Mouse (Mus musculus): ENCODE data around the gene Abhd8. TPM values are rescaled to one million over a fixed set of nuclear protein-coding genes. Genes with fewer than 3 reads are reported as not detected.

Gene Abhd8
- polyA plus RNA-seq (2012; rRNA removed) = 6.4 and 6.5 TPM in 2 replicates

GRCm38 (mm10) chr8:71463188-71464033 is at the start of gene Abhd8:
Gene Abhd8, minus strand, starts transcription at chr8:71463655.

GRCm38 (mm10) chr8:71511644-71512043 is 48.2 kb upstream of the Abhd8 start, which contains the start of gene Plvap:
Gene Plvap, minus strand, starts transcription at chr8:71511752.

GRCm38 (mm10) chr8:71487691-71488445 is 24.4 kb upstream of the Abhd8 start, which contains the start of gene Gtpbp3:
Gene Gtpbp3, plus strand, starts transcription at chr8:71488103.

GRCm38 (mm10) chr8:71485142-71486135 is 22.0 kb upstream of the Abhd8 start, which contains the start of gene Ano8:
Gene Ano8, minus strand, starts transcription at chr8:71485963.

GRCm38 (mm10) chr8:71468916-71469315 is 5.5 kb upstream of the Abhd8 start, which contains the start of gene Dda1:
Gene Dda1, plus strand, starts transcription at chr8:71469199.

GRCm38 (mm10) chr8:71464513-71465500 is 1.4 kb upstream of the Abhd8 start, which contains the start of gene Mrpl34:
Gene Mrpl34, plus strand, starts transcription at chr8:71464959.

Other genes with a start within 250 kb of the Abhd8 start
- 5.3 and 6.7 TPM in 2 replicates for gene Myo9b, start 190.9 kb downstream of the Abhd8 start, polyA plus RNA-seq (2012; rRNA removed)
- 24.5 and 24.8 TPM in 2 replicates for gene Haus8, start 190.7 kb downstream of the Abhd8 start, polyA plus RNA-seq (2012; rRNA removed)
- 53.8 and 56.8 TPM in 2 replicates for gene Use1, start 96.8 kb downstream of the Abhd8 start, polyA plus RNA-seq (2012; rRNA removed)
- 3.0 and 3.1 TPM in 2 replicates for gene Ocel1, start 92.4 kb downstream of the Abhd8 start, polyA plus RNA-seq (2012; rRNA removed)
- gene Nr2f6, start 81.7 kb downstream of the Abhd8 start, polyA plus RNA-seq (2012; rRNA removed) = 15.0 and 18.0 TPM in 2 replicates
- gene Ushbp1, start 67.9 kb downstream of the Abhd8 start, polyA plus RNA-seq (2012; rRNA removed) = 3.0 and 3.2 TPM in 2 replicates
- gene Babam1, start 66.8 kb downstream of the Abhd8 start, polyA plus RNA-seq (2012; rRNA removed) = 51.3 and 56.2 TPM in 2 replicates
- 45.6 and 52.2 TPM in 2 replicates for gene Ankle1, start 57.6 kb downstream of the Abhd8 start, polyA plus RNA-seq (2012; rRNA removed)
- gene Mrpl34, start 1.3 kb upstream of the Abhd8 start, polyA plus RNA-seq (2012; rRNA removed) = 39.4 and 44.7 TPM in 2 replicates
- gene Dda1, start 5.5 kb upstream of the Abhd8 start, polyA plus RNA-seq (2012; rRNA removed) = 21.8 and 25.0 TPM in 2 replicates
- 1.3 and 1.8 TPM in 2 replicates for gene Ano8, start 22.3 kb upstream of the Abhd8 start, polyA plus RNA-seq (2012; rRNA removed)
- 8.4 and 8.9 TPM in 2 replicates for gene Gtpbp3, start 24.4 kb upstream of the Abhd8 start, polyA plus RNA-seq (2012; rRNA removed)
- 15.8 TPM in 2 replicates for gene Plvap, start 48.1 kb upstream of the Abhd8 start, polyA plus RNA-seq (2012; rRNA removed)
- 0.12 and 0.18 TPM in 2 replicates for gene Ccdc194, start 62.1 kb upstream of the Abhd8 start, polyA plus RNA-seq (2012; rRNA removed)
- 47.6 and 62.9 TPM in 2 replicates for gene Bst2, start 73.8 kb upstream of the Abhd8 start, polyA plus RNA-seq (2012; rRNA removed)
- gene Mvb12a, start 79.3 kb upstream of the Abhd8 start, polyA plus RNA-seq (2012; rRNA removed) = 24.0 and 26.3 TPM in 2 replicates
- gene Tmem221, start 95.2 kb upstream of the Abhd8 start, polyA plus RNA-seq (2012; rRNA removed) = 0.17 and 0.28 TPM in 2 replicates
- not detected in 2 replicates for gene Nxnl1, start 102.9 kb upstream of the Abhd8 start, polyA plus RNA-seq (2012; rRNA removed)
- 1.6 and 1.9 TPM in 2 replicates for gene Slc27a1, start 105.2 kb upstream of the Abhd8 start, polyA plus RNA-seq (2012; rRNA removed)
- gene Pgls, start 128.5 kb upstream of the Abhd8 start, polyA plus RNA-seq (2012; rRNA removed) = 40.2 and 45.8 TPM in 2 replicates
- 0.89 and 1.0 TPM in 2 replicates for gene Fam129c, start 134.0 kb upstream of the Abhd8 start, polyA plus RNA-seq (2012; rRNA removed)
- gene Colgalt1, start 147.3 kb upstream of the Abhd8 start, polyA plus RNA-seq (2012; rRNA removed) = 30.1 and 32.1 TPM in 2 replicates
- 0.08 and 0.20 TPM in 2 replicates for gene Unc13a, start 208.1 kb upstream of the Abhd8 start, polyA plus RNA-seq (2012; rRNA removed)
- gene Jak3, start 212.6 kb upstream of the Abhd8 start, polyA plus RNA-seq (2012; rRNA removed) = 3.4 and 4.0 TPM in 2 replicates
- 0.70 and 1.2 TPM in 2 replicates for gene Insl3, start 225.6 kb upstream of the Abhd8 start, polyA plus RNA-seq (2012; rRNA removed)
- gene B3gnt3, start 238.1 kb upstream of the Abhd8 start, polyA plus RNA-seq (2012; rRNA removed) = 1.7 and 1.9 TPM in 2 replicates